Comparison of ENCODE assay signal across 14 mouse cellular contexts in genomic region chr17:44254698-44255097, GRCm38 (mm10).
"Had no signal": no experiment of that assay in that cellular context is flagged by ENCODE, and none has a peak within 500 bp of the region (broad histone marks: within the 10 kb centered on the region; RNA-seq: fewer than 3 reads in every experiment).

No protein-coding gene starts in this region.

- H3K36me3 ChIP-seq: limb, embryonic 10.5 days; liver, embryonic 12.5 days; midbrain, embryonic 10.5 days; neural tube, embryonic 12.5 days; stomach, embryonic 15.5 days had no signal

- DNase-seq: kidney, postnatal 14 days; lung, embryonic 14.5 days; lung, postnatal 10 days; lung, postnatal 4 days; midbrain, embryonic 14.5 days; retina, postnatal 1 day; thymus, postnatal 36 days had no signal

- H3K4me3 ChIP-seq: left cerebral cortex, adult 2 months; limb, embryonic 10.5 days; liver, embryonic 12.5 days; midbrain, embryonic 10.5 days; myocyte; neural tube, embryonic 12.5 days; stomach, embryonic 15.5 days had no signal

- H3K9me3 ChIP-seq: limb, embryonic 10.5 days; liver, embryonic 12.5 days; midbrain, embryonic 10.5 days; stomach, embryonic 15.5 days had no signal

- H3K4me2 ChIP-seq: liver, embryonic 12.5 days; lung, embryonic 14.5 days; neural tube, embryonic 12.5 days; stomach, embryonic 15.5 days had no signal

- H3K4me1 ChIP-seq: midbrain, embryonic 10.5 days; neural tube, embryonic 12.5 days; stomach, embryonic 15.5 days had no signal

- H3K27ac ChIP-seq: left cerebral cortex, adult 2 months; limb, embryonic 10.5 days; liver, embryonic 12.5 days; midbrain, embryonic 10.5 days; neural tube, embryonic 12.5 days; stomach, embryonic 15.5 days had no signal

- H3K27me3 ChIP-seq: stomach, embryonic 15.5 days had no signal

- H3K9ac ChIP-seq: liver, embryonic 12.5 days; lung, embryonic 14.5 days; neural tube, embryonic 12.5 days; stomach, embryonic 15.5 days had no signal

- ATAC-seq: liver, embryonic 12.5 days had no signal
